Mouse (Mus musculus): ENCODE measurements around the gene Bag2.

DNA sequence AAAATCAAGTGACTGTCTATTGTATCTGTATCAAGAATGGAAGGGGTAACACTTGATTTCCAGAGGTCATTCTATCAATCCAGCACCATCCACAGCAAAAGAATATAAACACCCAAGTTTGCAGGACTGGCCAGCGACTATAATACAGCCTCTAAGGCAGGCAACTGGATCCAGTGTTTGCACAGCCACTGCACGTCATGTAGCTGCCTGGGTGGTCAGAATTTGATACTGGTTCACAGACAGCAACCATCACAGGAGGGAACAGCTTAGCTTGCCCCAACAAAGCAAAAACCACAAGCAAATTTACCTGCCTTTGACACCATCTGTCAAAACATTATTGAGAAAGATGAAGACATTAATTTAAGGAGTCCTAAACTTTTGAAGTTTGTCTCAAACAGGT lies 6.2 kb upstream of the Bag2 start:
- TF ChIP-seq CTCF (IDR thresholded peaks at IDR 0.05; ENCODE audit: insufficient read depth, low read length) = no peak
- no peak for TF ChIP-seq POLR2A (IDR thresholded peaks at IDR 0.05; ENCODE audit: borderline replicate concordance, extremely low read depth, low read depth, low read length)

Measured in lung, adult 2 months (tissue).